Mouse (Mus musculus) urinary bladder, postnatal 25 days (tissue): Measurements from ENCODE around the gene Hist1h3i.
"Not testable (repeated sequence)": the region's sequence is repeated elsewhere in the genome, so short reads cannot be mapped to it uniquely, and the experiment has no call there.

Experiments
- DNase-seq: peaks from one replicate; pipeline ENCODE4 v3.0.0; 2022; ENCODE audit warnings: low spot score

Hist1h3i gene

GRCm38 (mm10) chr13:21783255-21783617, at the start of gene Hist1h3i:
Hist1h3i (minus strand) TSS chr13:21783370.
- peak; percentile 18 for DNase-seq

GRCm38 (mm10) chr13:21831418-21832394, 48.5 kb upstream of the Hist1h3i start, which contains the start of gene Hist1h4n:
Hist1h4n (minus strand) TSS chr13:21832196.
- DNase-seq = not testable (repeated sequence)

- no peak for DNase-seq
Observed at GRCm38 (mm10) chr13:21830344-21830743, 47.2 kb upstream of the Hist1h3i start.

- DNase-seq = no peak
Observed at GRCm38 (mm10) chr13:21828511-21828910, 45.3 kb upstream of the Hist1h3i start.

GRCm38 (mm10) chr13:21820082-21820890, 37.1 kb upstream of the Hist1h3i start:
- DNase-seq = not testable (repeated sequence)

GRCm38 (mm10) chr13:21812092-21812491, 28.9 kb upstream of the Hist1h3i start:
- not testable (repeated sequence) for DNase-seq

GRCm38 (mm10) chr13:21811539-21811938, 28.4 kb upstream of the Hist1h3i start, which contains the start of gene Hist1h4m:
Hist1h4m (plus strand) TSS chr13:21811746.
- not testable (repeated sequence) for DNase-seq

GRCm38 (mm10) chr13:21811074-21811473, 27.9 kb upstream of the Hist1h3i start:
- not testable (repeated sequence) for DNase-seq

- DNase-seq = not testable (repeated sequence)
Observed at GRCm38 (mm10) chr13:21810073-21810472, 26.9 kb upstream of the Hist1h3i start, which contains the start of the genes Hist1h2bq and Hist1h2ao. Hist1h2bq (minus strand) TSS chr13:21810197. Hist1h2ao (plus strand) TSS chr13:21810465.

- not testable (repeated sequence) for DNase-seq
Observed at GRCm38 (mm10) chr13:21803058-21803457, 19.9 kb upstream of the Hist1h3i start.

- DNase-seq = not testable (repeated sequence)
Observed at GRCm38 (mm10) chr13:21797163-21797562, 14.0 kb upstream of the Hist1h3i start.

- DNase-seq = no peak
Observed at GRCm38 (mm10) chr13:21795584-21795983, 12.4 kb upstream of the Hist1h3i start.

GRCm38 (mm10) chr13:21790601-21791283, 7.6 kb upstream of the Hist1h3i start:
- no peak for DNase-seq

- DNase-seq = no peak
Observed at GRCm38 (mm10) chr13:21789925-21790324, 6.8 kb upstream of the Hist1h3i start.

GRCm38 (mm10) chr13:21787760-21788593, 4.8 kb upstream of the Hist1h3i start:
- no peak for DNase-seq

GRCm38 (mm10) chr13:21786899-21787629, 3.9 kb upstream of the Hist1h3i start, which contains the start of the genes Hist1h2an and Hist1h2bp:
Hist1h2an (minus strand) TSS chr13:21787218.
Hist1h2bp (plus strand) TSS chr13:21787461.
- peak; percentile 62 for DNase-seq

GRCm38 (mm10) chr13:21786189-21786898, 3.2 kb upstream of the Hist1h3i start:
- no peak for DNase-seq

GRCm38 (mm10) chr13:21784311-21784710, 1.1 kb upstream of the Hist1h3i start:
- DNase-seq = no peak

GRCm38 (mm10) chr13:21783734-21784161, 578 bp upstream of the Hist1h3i start:
- DNase-seq = no peak
